Mouse (Mus musculus) ES-E14 (cell line): ENCODE data around the gene Pnliprp1. TPM values are rescaled to one million over a fixed set of nuclear protein-coding genes. Genes with fewer than 3 reads are reported as not detected.

ENCODE experiments used
- DNase-seq: peaks from one replicate; pipeline ENCODE4 v3.0.0-alpha.2; 2013; ENCODE audit warnings: low read depth, low spot score
- H3K27ac ChIP-seq: 2 replicates; pipeline ENCODE4 v1.5.1; 2012; ENCODE audit warnings: low read depth, mild to moderate bottlenecking, low read length, moderate library complexity, mixed read lengths; ENCODE audit not compliant: poor library complexity, insufficient read depth, severe bottlenecking
- H3K36me3 ChIP-seq: 2 replicates; pipeline ENCODE4 v1.6.1; 2012; ENCODE audit warnings: mild to moderate bottlenecking, low read length, moderate library complexity, mixed read lengths; ENCODE audit not compliant: control insufficient read depth, poor library complexity, insufficient read depth, severe bottlenecking
- H3K4me1 ChIP-seq, 2 experiments: fragments of 150-350 bp in 1 of 2; sonication (generic) in 1 of 2; 2 replicates each; pipeline ENCODE4 v1.6.1; 2012; ENCODE audit warnings: low read length in 2 of 2, mild to moderate bottlenecking in 1 of 2, mixed read lengths in 1 of 2; ENCODE audit not compliant: control insufficient read depth in 2 of 2, insufficient read depth in 2 of 2, poor library complexity in 1 of 2
- H3K4me3 ChIP-seq, 2 experiments: fragments of 150-350 bp in 1 of 2; sonication (generic) in 1 of 2; 2 replicates each; pipeline ENCODE4 v1.5.1; 2012; ENCODE audit warnings: low read length in 2 of 2, low read depth in 1 of 2, mild to moderate bottlenecking in 1 of 2, mixed read lengths in 1 of 2; ENCODE audit not compliant: insufficient read depth in 1 of 2, poor library complexity in 1 of 2, severe bottlenecking in 1 of 2
- H3K9ac ChIP-seq: 2 replicates; pipeline ENCODE4 v1.6.1; 2012; ENCODE audit warnings: low read depth, mild to moderate bottlenecking, low read length, mixed read lengths; ENCODE audit not compliant: poor library complexity, insufficient read depth, severe bottlenecking
- H3K9me3 ChIP-seq: fragments of 150-350 bp; sonication (generic); 2 replicates; pipeline ENCODE4 v1.6.1; 2012; ENCODE audit warnings: low read depth, mild to moderate bottlenecking, low read length; ENCODE audit not compliant: control insufficient read depth, insufficient read depth
- CHD2 ChIP-seq: IDR thresholded peaks from 2 replicates; pipeline ENCODE4 v1.6.1; 2014; ENCODE audit warnings: mild to moderate bottlenecking, low read depth, low read length, inconsistent platforms
- HCFC1 ChIP-seq: IDR thresholded peaks from 2 replicates; pipeline ENCODE4 v1.6.1; 2012; ENCODE audit warnings: low read length, inconsistent platforms, borderline replicate concordance; ENCODE audit not compliant: insufficient read depth
- MAFK ChIP-seq: IDR thresholded peaks from 2 replicates; pipeline ENCODE4 v1.6.1; 2014; ENCODE audit warnings: mild to moderate bottlenecking, low read depth, low read length, inconsistent platforms; ENCODE audit not compliant: insufficient read depth
- ZC3H11A ChIP-seq: IDR thresholded peaks from 2 replicates; pipeline ENCODE4 v1.6.1; 2012; ENCODE audit warnings: low read depth, mild to moderate bottlenecking, inconsistent platforms, low read length, borderline replicate concordance
- ZNF384 ChIP-seq: IDR thresholded peaks from 2 replicates; pipeline ENCODE4 v1.6.1; 2012; ENCODE audit warnings: low read depth, low read length, inconsistent platforms
- in situ Hi-C, 2 experiments: fragments of 600-800 bp; cut with MboI; formaldehyde crosslinking; loops; one replicate each; pipeline ENCODE4 v1.15.1; 2025; ENCODE audit warnings: low sequenced_read_pairs in 2 of 2, inconsistent platforms in 1 of 2; ENCODE audit not compliant: unreplicated experiment in 2 of 2
- total RNA-seq: library from RNA; depleted of rRNA; stranded (reverse); fragments of 300-350 nt; gene quantifications from 2 replicates; pipeline ENCODE4 v1.2.3, GENCODE M21; 2012

Gene Pnliprp1
- total RNA-seq, 1 experiment = not detected

- in situ Hi-C loops = no loop called here
- TF ChIP-seq CHD2 = no peak
- no peak for TF ChIP-seq HCFC1
- TF ChIP-seq ZNF384 = no peak
- no peak for TF ChIP-seq ZC3H11A
- TF ChIP-seq MAFK = no peak
- Histone ChIP-seq H3K27ac (no peak overlapping the region), H3K4me1 (no peaks in the 10 kb centered on the region; a peak in 1 of 4 replicates), H3K9me3 (no peaks in the 10 kb centered on the region), H3K9ac (no peak overlapping the region), H3K36me3 (no peaks in the 10 kb centered on the region), H3K4me3 (peak overlapping the region in 1 of 2 experiments; percentile 39; a peak in 2 of 4 replicates)
- DNase-seq = peak; percentile 51
Measured at GRCm38 (mm10) chr19:58762316-58762715, 33.6 kb downstream of the Pnliprp1 start.

DNA sequence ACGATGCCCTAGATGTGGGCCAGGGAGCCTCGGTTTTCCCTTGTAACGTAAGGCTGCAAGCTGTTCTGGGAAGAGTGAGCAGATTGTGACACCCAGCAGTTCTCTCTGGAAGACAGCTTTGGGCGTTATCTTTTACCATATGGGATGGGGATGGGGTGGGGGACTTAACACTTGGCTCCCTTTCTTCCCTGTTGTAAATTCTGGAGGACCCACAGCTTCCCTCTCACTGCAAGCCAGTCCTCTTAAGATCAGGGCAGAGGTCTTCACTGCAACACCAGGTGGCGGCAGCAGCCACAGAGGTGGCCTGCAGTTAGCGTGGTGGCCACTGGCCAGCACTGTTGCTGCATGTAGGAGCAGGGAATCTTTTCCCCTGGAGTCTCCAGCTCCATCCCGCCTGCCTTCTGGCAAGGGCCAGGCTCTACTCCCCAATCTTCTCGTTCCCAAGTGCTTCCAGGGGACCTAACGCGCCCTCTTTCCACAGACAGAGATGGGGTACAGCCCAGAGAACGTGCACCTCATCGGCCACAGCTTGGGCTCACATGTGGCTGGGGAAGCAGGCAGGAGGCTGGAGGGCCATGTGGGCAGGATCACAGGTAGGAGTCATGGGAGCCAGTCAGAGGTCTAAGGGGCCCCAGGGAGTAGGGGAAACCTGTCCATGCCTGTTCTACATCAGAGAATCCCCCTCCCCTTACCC, 34.3 kb downstream of the Pnliprp1 start:
- Histone ChIP-seq H3K4me3 (peak overlapping the region in 1 of 2 experiments; percentile 39; a peak in 2 of 4 replicates), H3K4me1 (no peaks in the 10 kb centered on the region; a peak in 1 of 4 replicates), H3K9me3 (no peaks in the 10 kb centered on the region), H3K27ac (no peak overlapping the region), H3K36me3 (no peaks in the 10 kb centered on the region), H3K9ac (no peak overlapping the region)
- TF ChIP-seq HCFC1 (no peak), MAFK (no peak), ZNF384 (no peak), ZC3H11A (peak; percentile 79; the same call in 1 of the 2 replicates), CHD2 (no peak)
- DNase-seq = no peak
- in situ Hi-C loops = no loop called here

DNA sequence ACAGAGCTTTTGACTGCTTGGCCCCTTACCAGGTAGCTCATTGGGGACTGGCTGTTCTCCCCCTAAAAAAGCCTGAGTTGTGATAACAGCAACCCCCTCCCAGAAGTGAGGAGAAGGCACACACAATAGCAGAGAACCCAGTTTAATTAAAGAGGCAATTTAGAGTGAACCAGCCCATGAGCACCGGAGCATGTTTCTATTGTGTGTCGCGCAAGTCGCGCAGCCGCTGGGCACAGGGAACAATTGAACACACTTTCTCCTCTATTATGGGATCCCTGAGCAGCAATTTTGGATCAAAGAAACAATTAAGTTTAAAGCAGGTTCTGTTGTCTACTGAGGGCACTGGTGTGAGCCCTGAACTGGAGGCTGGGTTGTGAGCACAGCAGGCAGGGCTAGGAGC, 38.6 kb downstream of the Pnliprp1 start:
- Histone ChIP-seq H3K27ac (no peak overlapping the region), H3K9me3 (no peaks in the 10 kb centered on the region), H3K4me1 (no peaks in the 10 kb centered on the region; a peak in 1 of 4 replicates), H3K4me3 (no peak overlapping the region), H3K36me3 (no peaks in the 10 kb centered on the region), H3K9ac (no peak overlapping the region)
- DNase-seq = no peak
- in situ Hi-C loops = no loop called here
- TF ChIP-seq HCFC1 = no peak
- TF ChIP-seq ZNF384 = no peak
- no peak for TF ChIP-seq CHD2
- no peak for TF ChIP-seq ZC3H11A
- TF ChIP-seq MAFK = no peak

GRCm38 (mm10) chr19:58776461-58776860, 47.8 kb downstream of the Pnliprp1 start:
- Histone ChIP-seq H3K4me1 (no peaks in the 10 kb centered on the region), H3K36me3 (no peaks in the 10 kb centered on the region), H3K9me3 (no peaks in the 10 kb centered on the region), H3K4me3 (no peak overlapping the region), H3K9ac (no peak overlapping the region), H3K27ac (no peak overlapping the region)
- in situ Hi-C loops = no loop called here
- DNase-seq = no peak
- TF ChIP-seq HCFC1 (no peak), CHD2 (no peak), ZC3H11A (no peak), MAFK (no peak), ZNF384 (no peak)

DNA sequence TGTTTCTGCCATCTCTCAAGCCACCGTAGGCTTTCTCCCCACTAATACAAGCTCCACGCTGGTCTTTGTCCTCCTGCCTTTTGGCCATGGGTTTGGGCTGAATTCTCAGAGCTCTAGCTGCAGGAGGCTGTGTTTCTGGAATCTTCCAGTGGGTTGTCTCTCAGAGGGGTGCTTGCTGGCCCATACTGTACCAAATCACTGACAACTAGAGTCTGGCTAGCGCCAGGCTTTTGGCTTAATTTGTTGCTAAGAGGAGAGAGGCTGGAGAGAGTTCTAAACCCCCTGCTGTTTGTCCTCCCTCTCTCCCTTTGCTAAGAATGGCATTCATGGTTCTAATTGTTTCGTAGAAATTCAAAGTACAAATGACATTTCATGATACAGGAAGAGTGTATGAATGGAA, 52.9 kb downstream of the Pnliprp1 start:
- no peaks in the 10 kb centered on the region for H3K4me1 ChIP-seq
- no peaks in the 10 kb centered on the region for H3K36me3 ChIP-seq
- no peak overlapping the region for H3K4me3 ChIP-seq
- no peak overlapping the region for H3K27ac ChIP-seq
- H3K9ac ChIP-seq = no peak overlapping the region
- TF ChIP-seq ZC3H11A = no peak
- no peak for TF ChIP-seq ZNF384
- no peak for TF ChIP-seq HCFC1
- no peak for TF ChIP-seq MAFK
- no peak for TF ChIP-seq CHD2
- no peak for DNase-seq
- in situ Hi-C loops = no loop called here
- H3K9me3 ChIP-seq = no peaks in the 10 kb centered on the region
